Mouse (Mus musculus): ENCODE results near the gene Zfp710. TPM values are rescaled to one million over a fixed set of nuclear protein-coding genes. Genes with fewer than 3 reads are reported as not detected.
A peak's percentile ranks its signal among the peaks of the same experiment; 100 is the strongest.

Gene Zfp710
- total and polyA plus RNA-seq, 3 experiments, result 7.6 to 16.2 (median 14.4) TPM

DNA sequence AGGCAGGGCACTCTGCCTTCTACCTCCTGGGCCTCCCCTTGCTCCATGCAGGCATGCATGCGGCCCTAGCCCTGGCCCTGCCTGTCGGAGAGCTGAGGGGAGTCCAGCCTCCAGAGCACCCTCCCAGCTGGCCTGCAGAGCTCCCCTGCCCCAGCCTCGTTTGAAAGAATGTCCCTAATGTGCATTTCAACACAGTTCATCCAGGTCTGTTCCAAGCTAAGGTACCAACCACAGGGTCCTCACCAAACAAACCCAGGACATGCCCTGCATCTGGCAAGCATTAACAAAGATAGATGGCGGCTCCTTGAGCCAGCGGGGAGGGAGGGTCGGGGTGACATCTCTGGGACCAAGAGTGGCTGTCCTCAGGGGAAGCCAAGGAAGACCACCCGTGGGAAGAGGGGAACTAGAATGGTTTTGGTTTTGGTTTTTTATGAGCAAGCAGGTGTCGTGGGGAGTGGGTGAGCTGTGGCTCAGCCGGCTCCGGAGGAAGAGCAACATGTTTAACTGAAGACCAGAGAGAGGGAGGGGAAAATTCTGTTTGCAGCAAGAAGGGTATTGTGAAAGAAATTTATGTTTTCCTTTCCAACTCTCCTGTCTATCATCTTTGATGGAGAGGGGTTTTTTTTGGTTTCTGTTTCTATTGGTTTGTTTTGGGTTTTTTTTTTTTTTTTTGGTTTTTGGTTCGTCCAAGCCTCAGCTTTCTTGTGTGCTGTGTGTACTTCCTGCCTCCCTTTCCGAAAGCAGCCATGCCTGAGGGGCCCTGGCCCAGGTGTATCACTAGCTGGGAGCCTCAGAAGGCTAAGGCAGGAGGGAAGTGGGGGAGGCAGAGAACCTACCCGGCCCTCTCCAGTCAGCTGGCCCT lies 66.6 kb downstream of the Zfp710 start (continued):
- TF ChIP-seq BHLHE40 (IDR thresholded peaks at IDR 0.05; ENCODE audit: low read depth, low read length) (peak; percentile 13; the same call in 1 of the 2 replicates), NRF1 (IDR thresholded peaks at IDR 0.05; ENCODE audit: low read depth, low read length) (no peak), ZKSCAN1 (IDR thresholded peaks at IDR 0.05; ENCODE audit: borderline replicate concordance, low read depth, low read length) (no peak), ZNF384 (IDR thresholded peaks at IDR 0.05; ENCODE audit: low read depth, low read length) (peak; percentile 94), USF1 (IDR thresholded peaks at IDR 0.05; ENCODE audit: low read depth, low read length) (no peak), KAT2A (IDR thresholded peaks at IDR 0.05; ENCODE audit: insufficient replicate concordance, low read length) (no peak), POLR2AphosphoS2 (IDR thresholded peaks at IDR 0.05; ENCODE audit: low read depth, low read length) (no peak), ELF1 (IDR thresholded peaks at IDR 0.05; ENCODE audit: low read depth, low read length) (no peak; the same call in 1 of the 2 replicates), MAX (IDR thresholded peaks at IDR 0.05; ENCODE audit: low read length) (no peak), MYC (IDR thresholded peaks at IDR 0.05; ENCODE audit: low read depth, low read length) (no peak)

DNA sequence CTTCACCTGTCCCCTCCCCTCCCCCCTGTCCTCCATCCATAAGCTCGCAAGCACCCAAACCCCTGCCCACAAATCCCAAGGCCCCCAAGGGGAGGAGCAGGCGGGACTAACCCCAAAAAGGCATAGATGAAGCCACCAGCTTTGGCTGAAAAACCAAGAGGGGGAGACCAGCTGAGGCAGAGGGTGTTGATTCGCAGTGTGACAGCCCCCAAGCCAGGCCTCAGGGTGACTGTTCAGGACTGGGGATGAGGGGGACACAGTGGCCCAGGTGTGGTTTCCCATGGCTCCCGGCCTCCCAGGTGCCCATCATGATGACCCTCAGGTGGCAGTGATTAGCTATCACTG lies 67.2 kb downstream of the Zfp710 start:
- no peaks in the 10 kb centered on the region for H3K9me3 ChIP-seq (replicated peaks; ENCODE audit: low read length)
- H3K27ac ChIP-seq (ENCODE audit: insufficient read depth, low read depth), result peak overlapping the region; percentile 58
- TF ChIP-seq MEF2A (IDR thresholded peaks at IDR 0.05; ENCODE audit: borderline replicate concordance, low read depth, low read length) (peak; percentile 29), SIN3A (IDR thresholded peaks at IDR 0.05; ENCODE audit: low read length) (no peak), PAX5 (IDR thresholded peaks at IDR 0.05; ENCODE audit: low read length) (no peak), SMC3 (IDR thresholded peaks at IDR 0.05; ENCODE audit: low read depth, low read length) (peak; percentile 2; the same call in 1 of the 2 replicates), KAT2A (IDR thresholded peaks at IDR 0.05; ENCODE audit: insufficient replicate concordance, low read length) (0 out of 2 replicates have a peak, but pooled peaks have one; percentile 32), RCOR1 (conservative IDR thresholded peaks at IDR 0.05; ENCODE audit: low read depth, low read length) (0 out of 2 replicates have a peak, but pooled peaks have one; percentile 34), CHD2 (IDR thresholded peaks at IDR 0.05; ENCODE audit: low read length) (peak; percentile 26), ETS1 (conservative IDR thresholded peaks at IDR 0.05; ENCODE audit: low read depth, low read length) (0 out of 2 replicates have a peak, but pooled peaks have one; percentile 83)
- H3K27me3 ChIP-seq (replicated peaks), result no peaks in the 10 kb centered on the region
- H3K4me1 ChIP-seq (ENCODE audit: control insufficient read depth in 1 of 2, insufficient read depth in 2 of 2), result peaks cover 20 to 55% of the 10 kb centered on the region in 2 experiments
- H3K9ac ChIP-seq (ENCODE audit: insufficient read depth, low read depth), result no peak overlapping the region
- DNase-seq (ENCODE audit: extremely low read depth), result peak; percentile 77
- in situ Hi-C loops (cut with MboI; ENCODE audit: low pct_ligation_motif_present, low pct_unique_long_range_greater_than_20kb, low sequenced_read_pairs) (no loop called here), dilution Hi-C loops (cut with MboI; ENCODE audit: extremely low pct_ligation_motif_present, extremely low pct_unique_long_range_greater_than_20kb, low sequenced_read_pairs) (no loop called here)
- H3K4me3 ChIP-seq (replicated peaks in 1 of 3; ENCODE audit: low read depth in 2 of 3, low read length in 2 of 3, poor library complexity in 1 of 3), result no peak overlapping the region
- H3K4me2 ChIP-seq (ENCODE audit: insufficient read depth, low read depth, poor library complexity, severe bottlenecking), result peak overlapping the region; percentile 7; the same call in 1 of the 2 replicates
- H3K79me2 ChIP-seq (replicated peaks; ENCODE audit: control insufficient read depth, extremely low read depth, insufficient read depth, poor library complexity, severe bottlenecking), result no peaks in the 10 kb centered on the region
- H3K36me3 ChIP-seq (replicated peaks in 1 of 2; ENCODE audit: control insufficient read depth in 1 of 2, insufficient read depth in 1 of 2, low read length in 1 of 2), result peaks cover 48 to 73% of the 10 kb centered on the region in 2 experiments

All from CH12.LX (cell line).